Mouse (Mus musculus) left cerebral cortex, adult 18-20 months (tissue): ENCODE results near the gene Gm14288. TPM values are rescaled to one million over a fixed set of nuclear protein-coding genes. Genes with fewer than 3 reads are reported as not detected.
"Not testable (repeated sequence)": the region's sequence is repeated elsewhere in the genome, so short reads cannot be mapped to it uniquely, and the experiment has no call there.

Experiments used
- DNase-seq, 2 experiments: peaks; one replicate each; pipeline ENCODE4 v3.0.0; 2021 to 2022; ENCODE audit warnings: low spot score in 2 of 2, mixed read lengths in 1 of 2
- long read RNA-seq, 2 experiments: library from polyadenylated mRNA; stranded (forward); transcript quantifications; one replicate each; pipeline ENCODE4 v2.0.0; 2021
- total RNA-seq, 2 experiments: library from RNA; stranded (reverse); gene quantifications; 2 replicates each; pipeline ENCODE4 v1.2.3; 2021

Gene Gm14288
- 10 to 100 TPM in 1 of 2 experiments, not detected in 1; 16.9 TPM for total RNA-seq
- long read RNA-seq, experiment 1, partial matches to known transcripts, result 0 of 5 reads
- long read RNA-seq, experiment 1, other reads (novel, unspliced or antisense), result 3 of 5 reads
- long read RNA-seq, experiment 2, transcript Gm14288-201 (3 exons, 3,438 nt), result major isoform, 10 of 10 reads
- long read RNA-seq, experiment 2, partial matches to known transcripts, result 0 of 10 reads
- long read RNA-seq, experiment 2, other reads (novel, unspliced or antisense), result 0 of 10 reads

DNA sequence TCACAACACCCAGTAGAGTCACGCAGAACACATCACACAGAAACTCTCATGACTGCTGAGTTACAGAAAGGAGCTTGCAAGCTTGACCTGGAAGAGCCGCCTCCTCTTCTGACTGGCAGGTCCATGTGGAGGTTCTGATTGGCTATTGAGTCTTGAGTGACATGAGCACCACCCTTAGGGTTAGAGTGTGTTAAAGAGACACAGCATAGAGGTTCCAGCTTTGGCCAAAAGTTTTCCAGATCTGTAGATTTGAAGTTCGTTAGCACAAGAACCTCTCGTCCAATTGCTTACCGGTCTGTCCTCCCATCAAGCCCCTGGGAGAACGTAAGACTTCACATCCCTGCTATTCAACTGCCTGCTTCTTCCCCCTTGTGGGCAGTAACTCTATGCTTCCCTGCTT lies at the start of gene Gm14288:
Gene Gm14288 (minus strand): TSS at position 101 of the 400 bp plus-strand sequence.
- DNase-seq, result not testable (repeated sequence)

DNA sequence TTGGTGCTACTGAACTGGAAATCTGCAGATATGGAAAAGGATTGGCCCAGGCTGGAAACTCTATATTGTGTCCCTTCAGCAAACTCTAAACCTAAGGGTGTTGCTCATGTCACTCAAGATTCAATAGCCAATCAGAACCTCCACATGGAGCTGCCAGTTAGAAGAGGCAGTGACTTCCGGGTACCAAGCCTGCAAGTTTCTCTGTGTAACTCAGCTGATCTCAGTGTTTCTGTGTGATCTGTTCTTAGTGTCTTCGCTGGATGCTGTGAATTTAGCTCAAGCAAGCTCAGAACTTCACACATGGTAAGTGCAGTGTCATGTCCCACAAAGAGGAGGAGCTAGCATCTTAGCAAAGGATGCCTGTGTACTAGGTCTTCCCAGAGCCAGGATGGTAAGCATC lies 59.7 kb downstream of the Gm14288 start, which contains the start of gene Gm2007:
Gene Gm2007 (plus strand): TSS at position 301 of the 400 bp plus-strand sequence.
- DNase-seq, result not testable (repeated sequence)

Other genes starting within 250 kb of the Gm14288 start
- gene Gm11007, start 157.1 kb downstream of the Gm14288 start, total RNA-seq, result not detected
- 1 to 10 TPM in 1 of 2 experiments, not detected in 1; 3.6 TPM for gene Zfp969, start 97.4 kb downstream of the Gm14288 start, total RNA-seq
- gene Gm2007, start 59.6 kb downstream of the Gm14288 start, total RNA-seq, result not detected
- 10 to 100 TPM; 51.8 to 58.8 TPM for gene Gm6710, start 68.1 kb upstream of the Gm14288 start, total RNA-seq
- gene Zfp966, start 130.0 kb upstream of the Gm14288 start, total RNA-seq, result 1 to 10 TPM; 6.0 to 6.1 TPM
- gene Gm2026, start 164.2 kb upstream of the Gm14288 start, total RNA-seq, result 10 to 100 TPM; 49.6 to 55.7 TPM